Mouse (Mus musculus) G1E (cell line): ENCODE measurements around the gene Egfl6. TPM values are rescaled to one million over a fixed set of nuclear protein-coding genes. Genes with fewer than 3 reads are reported as not detected.
"Not testable (repeated sequence)": the region's sequence is repeated elsewhere in the genome, so short reads cannot be mapped to it uniquely, and the experiment has no call there.

Experiments
- ATAC-seq: 2 replicates; pipeline ENCODE4 v1.8.0; 2016; ENCODE audit warnings: mild to moderate bottlenecking; ENCODE audit not compliant: insufficient number of reproducible peaks, poor library complexity, low FRiP score, severe bottlenecking; ENCODE audit errors: extremely low read depth
- DNase-seq: peaks from one replicate; pipeline ENCODE4 v3.0.0; 2012; ENCODE audit warnings: low spot score
- H3K27me3 ChIP-seq: 2 replicates; pipeline ENCODE4 v1.6.1; 2012; ENCODE audit warnings: mild to moderate bottlenecking, low read length, inconsistent platforms; ENCODE audit not compliant: insufficient read depth
- H3K36me3 ChIP-seq: replicated peaks from 2 replicates; pipeline ENCODE3; 2012; ENCODE audit warnings: mild to moderate bottlenecking, inconsistent platforms
- H3K4me1 ChIP-seq: 2 replicates; pipeline ENCODE4 v1.6.1; 2012; ENCODE audit warnings: low read depth, low read length, inconsistent platforms, mixed read lengths; ENCODE audit not compliant: insufficient read depth
- H3K4me3 ChIP-seq: 2 replicates; pipeline ENCODE4 v1.5.1; 2012; ENCODE audit warnings: low read depth, mild to moderate bottlenecking, inconsistent platforms, low read length, moderate library complexity, mixed read lengths
- H3K9me3 ChIP-seq: replicated peaks from 2 replicates; pipeline ENCODE4 v1.6.1; 2012; ENCODE audit warnings: inconsistent platforms
- CTCF ChIP-seq: IDR thresholded peaks from 2 replicates; pipeline ENCODE4 v1.5.1; 2012; ENCODE audit warnings: low read depth, low read length, inconsistent platforms, mixed read lengths
- GATA1 ChIP-seq: IDR thresholded peaks from 2 replicates; pipeline ENCODE4 v1.6.1; 2012; ENCODE audit warnings: borderline replicate concordance, low read length, inconsistent platforms, mixed read lengths
- GATA2 ChIP-seq: IDR thresholded peaks from 2 replicates; pipeline ENCODE4 v1.6.1; 2012; ENCODE audit warnings: low read depth, low read length, inconsistent platforms, borderline replicate concordance
- POLR2AphosphoS5 ChIP-seq: IDR thresholded peaks from 2 replicates; pipeline ENCODE4 v1.6.1; 2012; ENCODE audit warnings: low read depth, low read length, inconsistent platforms; ENCODE audit not compliant: insufficient replicate concordance
- TAL1 ChIP-seq: conservative IDR thresholded peaks from 2 replicates; pipeline ENCODE4 v1.6.1; 2012; ENCODE audit warnings: low read depth, low read length, inconsistent platforms, mixed read lengths
- polyA plus RNA-seq: library from polyadenylated mRNA; stranded (reverse); fragments of >175 nt; gene quantifications from 2 replicates; pipeline ENCODE4 v1.2.3, GENCODE M21; 2012
- total RNA-seq, 2 experiments: library from RNA; stranded (forward) in 1 of 2; stranded (reverse) in 1 of 2; fragments of 200-1000 nt in 1 of 2; fragments of >200 nt in 1 of 2; fragmentation: Nextera tagmentation in 1 of 2; gene quantifications; 2 replicates each; pipeline ENCODE4 v1.2.3; 2014 to 2017

Gene Egfl6
- total and polyA plus RNA-seq, 3 experiments: not detected

DNA sequence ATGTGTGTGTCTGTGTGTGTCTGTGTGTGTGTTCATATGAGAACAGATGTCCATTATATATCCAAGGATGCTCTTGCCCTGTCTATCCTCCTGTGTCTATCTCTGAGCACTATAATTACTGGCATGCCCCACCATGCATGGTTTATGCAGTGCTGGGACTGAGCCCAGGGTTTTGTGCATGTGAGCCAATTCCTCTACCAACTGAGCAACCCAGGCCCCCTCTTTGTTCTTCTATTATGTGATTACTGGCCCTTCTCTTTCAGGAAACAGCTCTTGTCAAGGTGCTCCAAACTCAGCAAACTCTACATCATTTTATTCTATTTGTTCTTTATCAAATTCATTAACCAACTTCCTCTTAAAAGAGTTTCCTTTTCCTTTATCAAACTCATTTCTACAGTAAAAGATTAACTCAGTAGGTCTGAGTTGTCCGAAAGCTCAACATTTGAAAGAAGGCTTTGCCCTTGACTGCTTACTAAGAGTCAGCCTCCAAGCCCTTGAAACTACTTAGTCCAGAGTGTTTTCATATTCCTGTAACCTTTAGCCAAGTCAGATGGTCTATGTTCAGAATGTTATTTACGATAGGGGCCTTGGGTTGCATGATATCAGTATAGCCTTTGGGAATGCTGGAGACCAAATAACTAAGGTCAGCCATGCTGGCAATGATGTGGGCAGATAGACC, 59.7 kb downstream of the Egfl6 start:
- Histone ChIP-seq H3K4me1 (no peaks in the 10 kb centered on the region), H3K36me3 (no peaks in the 10 kb centered on the region), H3K27me3 (no peaks in the 10 kb centered on the region), H3K9me3 (no peaks in the 10 kb centered on the region), H3K4me3 (no peak overlapping the region)
- ATAC-seq (no peak), DNase-seq (no peak)
- TF ChIP-seq POLR2AphosphoS5 (no peak), TAL1 (no peak), GATA1 (no peak), CTCF (no peak), GATA2 (no peak)

DNA sequence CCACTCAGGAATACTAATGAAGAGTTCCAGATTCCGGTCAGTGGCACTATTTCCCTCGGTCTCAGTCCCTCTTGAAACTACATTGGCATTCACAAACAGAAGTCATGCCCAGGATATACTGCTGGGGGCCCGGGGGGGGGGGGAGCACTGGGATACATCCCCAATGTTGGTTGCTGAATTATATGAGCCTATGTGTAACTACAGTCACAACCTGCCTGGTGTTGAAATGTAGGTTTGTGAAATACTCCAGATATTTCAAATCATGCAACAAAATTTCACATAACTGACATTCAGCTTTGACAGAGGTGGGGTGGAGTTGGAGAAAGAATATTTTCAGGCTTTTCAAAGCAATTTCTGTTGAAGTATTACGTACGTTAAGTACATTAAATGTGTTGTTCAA, 64.7 kb downstream of the Egfl6 start:
- no peaks in the 10 kb centered on the region for H3K36me3 ChIP-seq
- H3K4me3 ChIP-seq: no peak overlapping the region
- H3K9me3 ChIP-seq: no peaks in the 10 kb centered on the region
- no peaks in the 10 kb centered on the region for H3K27me3 ChIP-seq
- no peaks in the 10 kb centered on the region for H3K4me1 ChIP-seq
- TF ChIP-seq TAL1: no peak
- no peak for TF ChIP-seq GATA1
- TF ChIP-seq GATA2: no peak
- TF ChIP-seq POLR2AphosphoS5: no peak
- TF ChIP-seq CTCF: no peak
- ATAC-seq (no peak), DNase-seq (no peak)

DNA sequence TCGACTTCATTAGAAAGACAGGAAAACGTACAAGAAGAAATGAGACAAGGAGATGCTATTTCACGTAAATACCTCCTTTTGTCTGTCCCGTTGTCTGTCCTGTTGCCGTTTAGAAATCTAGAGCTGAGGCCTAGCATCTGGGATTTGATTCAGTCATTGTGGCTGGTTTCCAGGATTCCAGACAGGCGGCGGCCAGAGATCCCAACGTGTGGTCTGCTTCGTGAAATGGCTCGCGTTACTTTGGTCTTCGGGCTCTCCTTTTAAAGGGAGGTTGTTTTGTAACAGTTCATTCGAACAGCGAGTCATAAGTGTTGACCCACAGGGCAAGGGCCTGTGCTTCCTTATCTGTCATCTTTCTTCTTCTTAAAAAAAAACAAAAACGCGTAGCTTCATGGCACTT, 67.2 kb downstream of the Egfl6 start, which contains the start of gene Tceanc:
TSS of gene Tceanc (minus strand) at position 223 of the 400 bp plus-strand sequence.
- Histone ChIP-seq H3K9me3 (no peaks in the 10 kb centered on the region), H3K36me3 (no peaks in the 10 kb centered on the region), H3K4me1 (peaks cover 8% of the 10 kb centered on the region), H3K4me3 (no peak within 1 kb of the TSS), H3K27me3 (no peaks in the 10 kb centered on the region)
- DNase-seq: no peak
- TF ChIP-seq CTCF: no peak
- TF ChIP-seq POLR2AphosphoS5: no peak
- TF ChIP-seq GATA2: no peak
- no peak for TF ChIP-seq GATA1
- no peak for TF ChIP-seq TAL1
- no peak for ATAC-seq

DNA sequence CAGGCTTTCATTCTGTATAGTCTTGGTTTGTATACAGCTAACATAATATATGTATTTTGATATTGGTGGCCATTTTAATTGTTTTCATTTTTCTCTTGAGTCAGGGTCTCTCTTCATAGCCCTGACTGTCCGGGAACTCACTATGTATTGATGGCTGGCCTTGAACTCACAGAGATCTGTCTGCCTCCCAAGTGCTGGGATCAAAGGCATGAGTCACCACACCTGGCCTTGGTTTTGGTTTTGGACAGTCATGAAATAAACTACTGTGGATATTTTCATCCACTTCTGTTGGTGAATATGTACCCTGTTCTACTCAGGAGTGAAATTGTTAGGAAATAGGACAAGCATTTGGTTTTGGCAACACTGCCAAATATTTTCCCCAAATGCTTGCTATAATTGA, 68.9 kb downstream of the Egfl6 start:
- no peaks in the 10 kb centered on the region for H3K27me3 ChIP-seq
- no peak overlapping the region for H3K4me3 ChIP-seq
- ATAC-seq (no peak), DNase-seq (no peak)
- TF ChIP-seq POLR2AphosphoS5 (no peak), GATA1 (no peak), CTCF (no peak), TAL1 (no peak), GATA2 (no peak)
- H3K36me3 ChIP-seq: no peaks in the 10 kb centered on the region
- peaks cover 18% of the 10 kb centered on the region for H3K4me1 ChIP-seq
- H3K9me3 ChIP-seq: no peaks in the 10 kb centered on the region

DNA sequence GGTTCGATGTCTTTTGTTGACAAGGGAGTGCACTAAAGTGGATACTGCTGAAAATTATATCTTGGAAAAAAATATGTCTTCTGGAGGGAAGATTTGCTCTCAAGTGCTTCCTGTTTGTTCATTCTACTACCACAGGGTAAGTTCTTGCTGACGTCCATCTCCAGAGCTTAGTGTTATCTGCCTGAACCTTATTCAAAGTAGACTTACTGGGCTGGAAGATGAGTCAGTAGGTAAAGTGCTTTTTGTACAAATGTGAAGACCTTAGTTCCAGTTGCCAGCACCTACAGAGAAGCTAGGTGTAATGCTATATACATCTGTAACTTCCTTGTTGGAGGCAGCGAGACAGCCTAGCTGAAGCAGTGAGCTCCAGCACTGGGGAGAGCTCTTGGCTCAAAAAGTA, 69.6 kb downstream of the Egfl6 start:
- H3K9me3 ChIP-seq: no peaks in the 10 kb centered on the region
- no peaks in the 10 kb centered on the region for H3K27me3 ChIP-seq
- no peak overlapping the region for H3K4me3 ChIP-seq
- TF ChIP-seq CTCF (no peak), GATA1 (no peak), TAL1 (no peak), GATA2 (no peak), POLR2AphosphoS5 (no peak)
- ATAC-seq (no peak), DNase-seq (no peak)
- no peaks in the 10 kb centered on the region for H3K36me3 ChIP-seq
- H3K4me1 ChIP-seq: peaks cover 21% of the 10 kb centered on the region

DNA sequence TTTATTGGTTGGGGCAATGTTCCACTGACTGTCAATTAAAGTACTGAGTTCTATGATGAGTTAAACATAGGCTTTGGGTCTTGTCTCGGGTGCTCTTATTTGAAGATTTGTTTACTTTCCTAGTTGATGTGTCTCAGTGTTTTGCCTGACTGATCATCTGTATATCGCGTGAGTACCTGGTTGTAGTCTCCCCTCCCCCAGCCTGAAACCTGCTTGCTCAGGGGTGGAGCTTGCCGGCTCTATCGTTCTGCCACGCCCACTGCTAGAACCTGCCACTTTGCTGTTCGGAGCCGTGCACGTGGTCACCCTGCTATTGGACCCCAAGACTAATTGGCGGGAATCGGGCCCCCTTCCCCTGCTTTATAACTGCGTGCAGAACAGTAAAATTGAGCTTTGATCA, 71.5 kb downstream of the Egfl6 start:
- not testable (repeated sequence) for H3K36me3 ChIP-seq, H3K9me3 ChIP-seq, DNase-seq, ATAC-seq, H3K27me3 ChIP-seq, H3K4me3 ChIP-seq
- peaks cover 21% of the 10 kb centered on the region for H3K4me1 ChIP-seq
